ENCODE assay signal across 8 mouse cellular contexts in the genomic region with DNA sequence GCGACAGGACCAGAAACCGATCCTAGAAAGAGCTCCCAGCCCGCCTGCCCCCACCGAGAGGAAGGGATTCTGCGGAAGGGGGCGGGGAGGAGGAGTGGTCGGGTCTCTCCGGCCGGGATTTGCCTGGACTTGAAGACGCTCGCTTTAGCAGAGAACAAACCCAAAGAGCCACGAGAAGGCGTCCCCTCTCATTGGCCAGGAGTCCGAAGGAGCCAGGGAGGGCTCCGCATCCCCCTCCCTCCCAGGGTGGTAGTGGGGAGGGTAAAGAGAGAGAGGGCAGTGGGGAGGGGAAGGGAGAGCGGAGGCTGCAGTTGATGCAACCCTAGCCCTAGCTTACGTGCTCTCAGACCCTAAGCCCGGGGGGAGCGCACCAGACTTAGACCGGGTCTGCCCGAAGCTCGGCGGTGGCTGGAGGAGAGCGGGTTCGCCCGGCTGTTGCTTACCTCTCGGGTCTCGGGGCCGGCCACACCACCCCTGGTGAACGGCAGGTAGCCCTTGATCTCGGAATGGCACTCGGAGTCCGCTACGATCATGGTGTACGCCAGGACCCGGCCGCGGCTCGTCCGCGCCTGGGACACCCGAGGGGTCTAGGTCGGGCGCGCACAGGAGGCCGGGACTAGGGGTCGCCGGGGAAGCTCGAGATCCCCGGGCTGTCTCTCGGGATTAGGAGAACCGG. TPM values are rescaled to one million over a fixed set of nuclear protein-coding genes. Genes with fewer than 3 reads are reported as not detected.
A peak's percentile ranks its signal among the peaks of the same experiment; 100 is the strongest.
DNase-seq lines count a peak whose midpoint lies in the region; ATAC-seq lines count a peak whose summit lies in the region.

No protein-coding gene starts in this region.

- peak overlapping the region; percentile 55; the same call in 1 of the 2 replicates for H3K27ac ChIP-seq in limb, embryonic 11.5 days (replicated peaks; ENCODE audit: low read depth, low read length)
- H3K27ac ChIP-seq in midbrain, embryonic 12.5 days (replicated peaks): peak overlapping the region; percentile 82

- DNase-seq in spleen, adult 18-20 months: peak; percentile 28 to 56
- no peak for DNase-seq in spleen, postnatal 14 days (ENCODE audit: low spot score in 2 of 2)
- peak; percentile 93 for DNase-seq in embryo, embryonic 11 days
- peak; percentile 74 for DNase-seq in gastrocnemius, postnatal 14 days
- peak; percentile 90 for DNase-seq in limb, embryonic 11.5 days (ENCODE audit: low spot score)
- DNase-seq in spleen, postnatal 36 days (ENCODE audit: low spot score in 2 of 2): peak; percentile 33 to 51

- H3K4me3 ChIP-seq in limb, embryonic 11.5 days (ENCODE audit: low read depth, low read length): peak overlapping the region; percentile 88
- peak overlapping the region; percentile 80 for H3K4me3 ChIP-seq in midbrain, embryonic 12.5 days

- H3K36me3 ChIP-seq in limb, embryonic 11.5 days (ENCODE audit: control insufficient read depth, insufficient read depth, low read length): no peaks in the 10 kb centered on the region
- H3K36me3 ChIP-seq in midbrain, embryonic 12.5 days: no peaks in the 10 kb centered on the region

- intact Hi-C loops in gastrocnemius, postnatal 14 days (cut with DNase I; ENCODE audit: low total_unique reads): loop anchor here (5.0 to 10.0 kb wide), 2 partner anchors 42 to 215 kb away; no protein-coding TSS in a partner anchor

- ATAC-seq in inflammation-experienced regulatory T-cells, adult 6 months: peak; percentile 8
- peak; percentile 81 for ATAC-seq in limb, embryonic 11.5 days (ENCODE audit: insufficient number of reproducible peaks, low FRiP score, low TSS enrichment, low read depth)
- ATAC-seq in midbrain, embryonic 12.5 days (ENCODE audit: low FRiP score, low read depth): peak; percentile 78

- H3K9me3 ChIP-seq in limb, embryonic 11.5 days (ENCODE audit: control insufficient read depth, low read length): no peaks in the 10 kb centered on the region
- no peaks in the 10 kb centered on the region for H3K9me3 ChIP-seq in midbrain, embryonic 12.5 days

- H3K9ac ChIP-seq in limb, embryonic 11.5 days (ENCODE audit: low read length): peak overlapping the region; percentile 67
- peak overlapping the region; percentile 71 for H3K9ac ChIP-seq in midbrain, embryonic 12.5 days (replicated peaks)

- 0% methylated on average over 49 of the region's 52 CpGs for WGBS in limb, embryonic 11.5 days
- under 1% methylated on average over 51 of the region's 52 CpGs for WGBS in midbrain, embryonic 12.5 days

- H3K27me3 ChIP-seq in limb, embryonic 11.5 days (ENCODE audit: control insufficient read depth, insufficient read depth, low read length): no peaks in the 10 kb centered on the region
- peaks cover 16% of the 10 kb centered on the region for H3K27me3 ChIP-seq in midbrain, embryonic 12.5 days

- 0 out of 2 replicates have a peak, but pooled peaks cover 2% of the 10 kb centered on the region for H3K4me1 ChIP-seq in limb, embryonic 11.5 days (ENCODE audit: control insufficient read depth, insufficient read depth, low read length)
- H3K4me1 ChIP-seq in midbrain, embryonic 12.5 days: peaks cover 20% of the 10 kb centered on the region

- H3K4me2 ChIP-seq in limb, embryonic 11.5 days (ENCODE audit: low read depth, severe bottlenecking): peak overlapping the region; percentile 90
- peak overlapping the region; percentile 87 for H3K4me2 ChIP-seq in midbrain, embryonic 12.5 days (replicated peaks)

RNA-seq across cellular contexts. Expression of a gene that starts 0.5 kb away (rescaled TPM):
- total RNA-seq in gastrocnemius, postnatal 14 days (2021): 1 to 10 TPM; 2.2 to 2.4 TPM
- 1 to 10 TPM in 2 of 3 experiments, under 1 TPM in 1; 0.56 to 4.6 (median 1.9) TPM for polyA plus RNA-seq in inflammation-experienced regulatory T-cells, adult 6 months (2017; shearing (Covaris generic))
- 7.3 and 7.7 TPM in 2 replicates for polyA plus RNA-seq in limb, embryonic 11.5 days (2014; fragmentation: Nextera tagmentation; extraction: Ambion mirVana)
- 11.7 TPM in 2 replicates for polyA plus RNA-seq in midbrain, embryonic 12.5 days (2016; fragmentation: Nextera tagmentation; extraction: Ambion mirVana)

RNA-seq across cellular contexts. Expression of a gene that starts 23.7 kb away (rescaled TPM):
- total RNA-seq in gastrocnemius, postnatal 14 days (2021): 10 to 100 TPM; 80.8 to 83.4 TPM
- polyA plus RNA-seq in inflammation-experienced regulatory T-cells, adult 6 months (2017; shearing (Covaris generic)): 100 to 1,000 TPM; 180 to 267 (median 200) TPM
- 1,066 and 1,093 TPM in 2 replicates for polyA plus RNA-seq in limb, embryonic 11.5 days (2014; fragmentation: Nextera tagmentation; extraction: Ambion mirVana)
- polyA plus RNA-seq in midbrain, embryonic 12.5 days (2016; fragmentation: Nextera tagmentation; extraction: Ambion mirVana): 1,144 and 1,189 TPM in 2 replicates

RNA-seq across cellular contexts. Expression of a gene that starts 25.6 kb away (rescaled TPM):
- total RNA-seq in gastrocnemius, postnatal 14 days (2021): 10 to 100 TPM; 51.0 to 60.3 TPM
- polyA plus RNA-seq in inflammation-experienced regulatory T-cells, adult 6 months (2017; shearing (Covaris generic)): 100 to 1,000 TPM; 288 to 351 (median 317) TPM
- polyA plus RNA-seq in limb, embryonic 11.5 days (2014; fragmentation: Nextera tagmentation; extraction: Ambion mirVana): 244 and 255 TPM in 2 replicates
- 176 and 189 TPM in 2 replicates for polyA plus RNA-seq in midbrain, embryonic 12.5 days (2016; fragmentation: Nextera tagmentation; extraction: Ambion mirVana)

RNA-seq across cellular contexts. Expression of a gene that starts 46.0 kb away (rescaled TPM):
- total RNA-seq in gastrocnemius, postnatal 14 days (2021): 1 to 10 TPM; 3.8 to 5.2 TPM
- 10 to 100 TPM; 24.0 to 27.5 (median 27.4) TPM for polyA plus RNA-seq in inflammation-experienced regulatory T-cells, adult 6 months (2017; shearing (Covaris generic))
- 26.4 and 31.6 TPM in 2 replicates for polyA plus RNA-seq in limb, embryonic 11.5 days (2014; fragmentation: Nextera tagmentation; extraction: Ambion mirVana)
- 22.2 and 27.3 TPM in 2 replicates for polyA plus RNA-seq in midbrain, embryonic 12.5 days (2016; fragmentation: Nextera tagmentation; extraction: Ambion mirVana)

RNA-seq across cellular contexts. Expression of a gene that starts 54.1 kb away (rescaled TPM):
- 1 to 10 TPM in 1 of 2 experiments, under 1 TPM in 1; 0.91 to 1.6 TPM for total RNA-seq in gastrocnemius, postnatal 14 days (2021)
- 1 to 10 TPM; 1.5 to 3.7 (median 1.9) TPM for polyA plus RNA-seq in inflammation-experienced regulatory T-cells, adult 6 months (2017; shearing (Covaris generic))
- 0.11 and 0.23 TPM in 2 replicates for polyA plus RNA-seq in limb, embryonic 11.5 days (2014; fragmentation: Nextera tagmentation; extraction: Ambion mirVana)
- 0.50 and 0.68 TPM in 2 replicates for polyA plus RNA-seq in midbrain, embryonic 12.5 days (2016; fragmentation: Nextera tagmentation; extraction: Ambion mirVana)

Comparison
In these comparisons a context has a peak if more than half of its experiments do, and no peak if none do; other contexts are left out.
1. DNase-seq: peak in spleen, adult 18-20 months (2 of 2), embryo, embryonic 11 days (single experiment), gastrocnemius, postnatal 14 days (single experiment), limb, embryonic 11.5 days (single experiment) and spleen, postnatal 36 days (2 of 2); none in spleen, postnatal 14 days (0 of 2).
2. ATAC-seq: peak in every context shown above with its lines; median percentile 81 in limb, embryonic 11.5 days; 78 in midbrain, embryonic 12.5 days; 8 in inflammation-experienced regulatory T-cells, adult 6 months.